Mouse (Mus musculus): Measurements from ENCODE around the gene Slc12a4. TPM values are rescaled to one million over a fixed set of nuclear protein-coding genes. Genes with fewer than 3 reads are reported as not detected.

Gene Slc12a4
- 9.7 and 12.2 TPM in 2 replicates for polyA plus RNA-seq (2012; rRNA removed)

DNA sequence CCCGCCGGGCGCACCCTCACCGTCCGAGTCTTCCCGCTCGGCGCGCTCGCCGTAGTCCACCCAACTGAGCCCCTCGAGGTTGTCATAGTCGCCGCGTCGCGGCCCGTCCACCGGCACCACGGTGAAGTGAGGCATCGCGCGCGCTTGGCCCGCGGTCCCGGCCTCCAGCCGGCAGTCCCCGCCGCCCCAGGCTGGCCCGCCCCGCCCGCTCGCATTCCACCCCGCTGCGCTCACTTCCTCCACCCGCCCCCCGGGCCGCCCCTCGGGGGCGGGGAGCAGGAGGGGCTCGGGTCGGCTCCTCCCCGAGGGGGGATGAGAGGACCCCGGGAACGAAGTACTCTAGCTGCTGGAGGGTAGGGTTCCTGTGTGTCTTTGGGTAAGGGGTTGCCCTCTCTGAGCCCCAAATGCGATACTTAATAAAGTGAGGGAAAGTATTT lies at the start of gene Slc12a4:
TSS of gene Slc12a4 (minus strand) at position 193 of the 437 bp plus-strand sequence.

DNA sequence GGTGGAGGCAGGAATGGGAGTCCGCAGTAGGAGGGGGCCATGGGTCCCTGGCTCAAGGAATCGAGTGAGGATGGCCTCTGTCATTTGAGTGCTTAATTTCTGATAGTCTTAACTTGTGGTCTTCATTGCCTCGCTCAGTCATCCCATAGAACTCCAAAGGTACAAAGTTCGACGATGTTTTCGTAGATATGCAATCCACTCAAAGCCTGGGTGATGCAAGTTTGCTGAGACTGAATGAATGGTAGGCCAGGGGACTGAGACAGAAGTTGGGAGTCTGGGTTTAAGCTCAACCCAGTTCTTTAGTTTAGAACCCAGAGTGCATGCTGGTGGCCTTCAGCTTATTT lies 45.7 kb upstream of the Slc12a4 start, which contains the start of gene Ddx28:
TSS of gene Ddx28 (minus strand) at position 240 of the 344 bp plus-strand sequence.

DNA sequence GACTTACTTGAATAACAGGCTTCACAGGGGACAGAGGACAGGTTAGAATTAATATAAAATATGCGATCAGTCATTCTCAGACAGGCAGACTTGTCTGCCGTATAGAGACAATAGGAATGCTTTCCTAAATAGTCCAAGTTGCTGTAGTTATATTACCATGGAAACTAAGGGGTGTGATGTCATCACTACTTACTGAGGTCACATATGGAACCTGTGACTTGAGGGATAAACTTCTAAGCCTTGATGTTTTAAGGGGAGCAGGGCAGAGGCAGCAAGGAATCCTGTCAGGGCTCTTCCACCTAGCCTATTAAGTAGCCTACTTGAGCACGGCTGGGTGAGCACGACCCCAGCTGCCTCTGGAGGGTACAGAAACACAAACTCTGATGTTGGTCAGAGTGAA lies 40.0 kb upstream of the Slc12a4 start, which contains the start of gene Dpep2nb:
TSS of gene Dpep2nb (minus strand) at position 101 of the 400 bp plus-strand sequence.

DNA sequence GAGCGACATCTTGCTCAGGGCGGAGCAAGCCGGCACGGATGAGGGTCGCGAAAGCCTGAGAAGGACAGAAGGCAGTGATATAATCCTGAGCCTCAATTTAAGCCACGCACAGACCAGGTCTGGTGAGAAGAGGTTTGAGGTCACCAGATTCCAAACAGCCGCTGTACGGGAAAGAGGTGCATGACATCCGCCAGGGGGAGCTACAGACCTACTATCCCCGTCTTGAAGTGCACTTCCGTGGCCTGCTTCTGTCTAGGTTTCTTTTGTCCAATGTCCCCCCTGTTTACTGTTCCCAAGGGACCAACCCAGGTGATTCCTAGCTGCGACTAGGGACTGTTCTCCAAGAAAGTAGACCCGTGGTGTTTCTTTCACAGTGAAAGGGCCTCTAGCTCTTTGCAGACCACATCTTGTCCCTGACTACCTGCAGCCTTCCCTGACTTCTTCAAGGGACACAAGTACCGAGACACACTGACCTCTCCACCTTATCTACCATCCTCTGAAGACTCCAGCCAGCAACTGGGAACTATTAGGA lies 25.0 kb upstream of the Slc12a4 start, which contains the start of gene Dus2:
TSS of gene Dus2 (plus strand) at position 482 of the 532 bp plus-strand sequence.

DNA sequence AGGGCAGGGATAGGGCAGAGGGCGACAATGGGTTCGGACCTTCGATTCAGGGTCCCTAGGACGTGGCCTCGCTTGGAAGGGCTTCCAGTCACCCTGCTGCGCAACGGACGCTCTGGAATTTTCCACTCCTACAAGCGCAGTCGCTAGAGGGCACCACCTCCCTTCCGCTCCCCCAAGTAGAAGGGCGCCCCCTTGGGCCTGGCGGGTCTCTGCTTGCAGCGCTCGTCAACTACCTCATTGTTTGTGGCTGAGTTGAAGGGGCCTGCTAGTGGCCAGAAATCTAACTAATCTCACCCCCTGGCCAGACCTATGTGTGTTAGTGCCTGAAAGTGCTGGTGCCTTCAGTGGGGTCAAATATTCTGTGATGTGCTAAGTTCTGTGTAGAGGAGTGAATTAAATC lies 13.4 kb upstream of the Slc12a4 start, which contains the start of gene Dpep3:
TSS of gene Dpep3 (minus strand) at position 105 of the 400 bp plus-strand sequence.

DNA sequence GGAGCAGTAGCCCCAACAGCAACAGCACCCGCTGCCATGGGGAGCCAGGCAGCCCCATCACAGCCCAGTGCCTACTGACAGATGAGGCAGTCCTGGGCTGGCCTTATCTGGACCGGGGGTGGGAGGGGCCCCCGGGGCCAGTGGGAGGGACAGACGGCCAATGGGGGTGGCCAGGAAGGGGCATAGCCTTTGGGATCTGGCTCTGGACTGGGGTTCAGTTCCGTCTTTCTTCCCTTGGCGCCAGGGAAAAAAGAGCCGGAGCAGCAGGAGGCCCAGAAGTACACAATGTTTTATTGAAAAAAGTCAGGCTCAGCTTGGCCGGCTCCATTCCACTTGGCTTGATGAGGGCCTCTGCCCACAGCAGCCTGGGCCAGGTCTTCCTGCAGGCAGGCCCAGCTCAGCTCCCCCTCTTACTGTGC lies 22.6 kb downstream of the Slc12a4 start, which contains the start of gene Lcat:
TSS of gene Lcat (minus strand) at position 62 of the 419 bp plus-strand sequence.

DNA sequence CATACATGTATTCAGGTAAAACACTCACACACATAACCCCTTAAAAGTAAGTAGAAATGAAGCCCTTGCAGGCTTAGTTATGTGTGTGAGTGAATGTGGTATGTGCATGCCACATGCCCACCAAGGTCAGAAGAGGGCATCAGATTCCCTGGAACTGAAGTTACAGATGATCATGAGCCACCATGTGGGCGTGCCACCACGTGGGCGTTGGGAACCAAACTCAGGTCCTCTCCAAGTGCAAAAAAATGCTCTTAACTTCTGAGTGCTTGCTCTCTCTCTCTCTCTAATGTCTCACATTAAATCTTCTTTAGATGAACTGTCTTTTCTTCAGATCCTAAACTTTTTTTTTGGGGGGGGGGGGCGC lies 27.6 kb downstream of the Slc12a4 start, which contains the start of gene Psmb10:
TSS of gene Psmb10 (minus strand) at position 139 of the 364 bp plus-strand sequence.

DNA sequence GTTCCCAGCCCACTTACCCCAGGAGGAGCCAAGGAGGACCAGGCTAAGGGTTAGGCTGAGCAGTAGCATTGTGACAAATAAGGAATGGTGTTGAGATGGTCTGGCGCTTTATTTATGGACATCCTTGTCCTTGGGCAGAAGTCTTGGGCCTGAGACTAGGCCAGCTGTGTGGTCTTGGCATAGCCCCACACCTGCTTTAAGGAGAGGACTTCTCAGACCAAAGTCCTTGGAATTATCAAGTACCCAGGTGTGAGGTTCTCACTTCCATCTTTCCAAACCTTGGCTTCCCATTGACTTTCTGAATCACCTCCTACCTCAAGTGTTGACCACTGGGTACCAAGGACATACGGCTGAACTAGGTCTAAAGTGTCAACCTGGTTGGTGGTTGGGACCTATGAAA lies 32.1 kb downstream of the Slc12a4 start, which contains the start of gene Ctrl:
TSS of gene Ctrl (minus strand) at position 101 of the 400 bp plus-strand sequence.

DNA sequence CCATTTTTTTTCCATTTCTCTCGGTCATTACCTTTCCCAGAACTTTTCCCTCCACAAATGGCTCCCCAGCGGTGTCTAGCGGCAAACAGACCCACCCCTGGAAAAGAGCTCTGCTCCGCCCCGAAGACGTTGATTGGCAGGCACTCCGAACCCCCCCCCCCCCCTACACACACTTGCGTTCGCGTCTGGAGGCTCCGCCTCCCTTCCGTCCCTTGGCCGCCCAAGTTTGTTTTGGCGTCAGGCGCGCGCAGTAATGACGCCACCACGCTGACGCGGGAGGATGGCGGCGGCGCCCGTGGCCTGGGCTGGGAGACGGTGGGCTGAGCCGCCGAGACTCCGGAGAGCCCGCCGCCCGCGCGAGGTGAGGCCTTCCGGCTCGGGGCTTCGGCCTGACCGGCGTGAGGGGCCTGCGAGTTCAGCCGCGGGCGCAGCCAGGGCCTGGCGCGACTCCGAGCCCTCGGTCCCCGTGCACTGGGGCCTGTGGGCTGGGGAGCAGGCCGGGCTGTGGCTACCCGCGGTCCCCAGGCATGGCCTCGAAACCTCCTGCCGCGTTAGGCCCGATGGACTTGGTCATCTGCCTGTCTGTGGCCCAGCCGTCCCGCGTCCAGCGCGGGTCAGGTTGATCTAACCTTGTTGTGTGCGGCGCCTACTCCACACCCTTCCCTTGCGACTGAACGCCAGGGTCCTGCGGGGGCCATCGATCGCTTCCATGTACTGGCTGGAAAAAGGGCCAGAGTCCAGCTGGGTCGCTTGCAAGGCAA lies 65.5 kb downstream of the Slc12a4 start, which contains the start of gene Pskh1:
TSS of gene Pskh1 (plus strand) at position 262 of the 761 bp plus-strand sequence.

Other genes with a start within 250 kb of the Slc12a4 start
- 1.3 and 1.4 TPM in 2 replicates for gene Gfod2, start 207.4 kb downstream of the Slc12a4 start, polyA plus RNA-seq (2012; rRNA removed)
- 35.8 and 39.9 TPM in 2 replicates for gene Ranbp10, start 138.7 kb downstream of the Slc12a4 start, polyA plus RNA-seq (2012; rRNA removed)
- 0.05 and 0.08 TPM in 2 replicates for gene Tsnaxip1, start 138.4 kb downstream of the Slc12a4 start, polyA plus RNA-seq (2012; rRNA removed)
- gene Cenpt, start 112.8 kb downstream of the Slc12a4 start, polyA plus RNA-seq (2012; rRNA removed), result 13.7 and 15.3 TPM in 2 replicates
- gene Thap11, start 111.0 kb downstream of the Slc12a4 start, polyA plus RNA-seq (2012; rRNA removed), result 20.3 TPM in 2 replicates
- gene Nutf2, start 105.5 kb downstream of the Slc12a4 start, polyA plus RNA-seq (2012; rRNA removed), result 59.4 and 65.4 TPM in 2 replicates
- gene Edc4, start 85.2 kb downstream of the Slc12a4 start, polyA plus RNA-seq (2012; rRNA removed), result 13.5 and 15.0 TPM in 2 replicates
- gene Nrn1l, start 72.5 kb downstream of the Slc12a4 start, polyA plus RNA-seq (2012; rRNA removed), result 0.24 and 0.31 TPM in 2 replicates
- 12.6 and 14.4 TPM in 2 replicates for gene Pskh1, start 65.7 kb downstream of the Slc12a4 start, polyA plus RNA-seq (2012; rRNA removed)
- 0.66 and 1.1 TPM in 2 replicates for gene Ctrl, start 32.2 kb downstream of the Slc12a4 start, polyA plus RNA-seq (2012; rRNA removed)
- 49.3 and 54.3 TPM in 2 replicates for gene Psmb10, start 27.7 kb downstream of the Slc12a4 start, polyA plus RNA-seq (2012; rRNA removed)
- 212 and 219 TPM in 2 replicates for gene Lcat, start 22.7 kb downstream of the Slc12a4 start, polyA plus RNA-seq (2012; rRNA removed)
- not detected in 2 replicates for gene Dpep3, start 13.3 kb upstream of the Slc12a4 start, polyA plus RNA-seq (2012; rRNA removed)
- 6.8 and 7.1 TPM in 2 replicates for gene Dus2, start 25.2 kb upstream of the Slc12a4 start, polyA plus RNA-seq (2012; rRNA removed)
- gene Dpep2nb, start 39.9 kb upstream of the Slc12a4 start, polyA plus RNA-seq (2012; rRNA removed), result not detected in 2 replicates
- gene Ddx28, start 45.8 kb upstream of the Slc12a4 start, polyA plus RNA-seq (2012; rRNA removed), result 7.3 and 7.7 TPM in 2 replicates
- 7.9 and 8.0 TPM in 2 replicates for gene Nfatc3, start 92.7 kb upstream of the Slc12a4 start, polyA plus RNA-seq (2012; rRNA removed)
- gene Esrp2, start 170.9 kb upstream of the Slc12a4 start, polyA plus RNA-seq (2012; rRNA removed), result 28.1 and 31.0 TPM in 2 replicates
- 4.6 TPM in 2 replicates for gene Pla2g15, start 184.3 kb upstream of the Slc12a4 start, polyA plus RNA-seq (2012; rRNA removed)
- gene Slc7a6, start 202.8 kb upstream of the Slc12a4 start, polyA plus RNA-seq (2012; rRNA removed), result 2.2 and 2.3 TPM in 2 replicates
- 13.2 and 14.3 TPM in 2 replicates for gene Slc7a6os, start 244.8 kb upstream of the Slc12a4 start, polyA plus RNA-seq (2012; rRNA removed)
- gene Prmt7, start 244.8 kb upstream of the Slc12a4 start, polyA plus RNA-seq (2012; rRNA removed), result 7.6 and 8.9 TPM in 2 replicates